Mouse (Mus musculus): ENCODE results near the gene Olfr1217. TPM values are rescaled to one million over a fixed set of nuclear protein-coding genes. Genes with fewer than 3 reads are reported as not detected.
"Not testable (repeated sequence)": the region's sequence is repeated elsewhere in the genome, so short reads cannot be mapped to it uniquely, and the experiment has no call there.

Gene Olfr1217
- total RNA-seq (2021) = not detected

GRCm38 (mm10) chr2:89031965-89032364 is at the start of gene Olfr1217:
Gene Olfr1217, minus strand, starts transcription at chr2:89032065.
- no peak for DNase-seq
- intact Hi-C loops (cut with DNase I) = no loop called here

- intact Hi-C loops (cut with DNase I) = no loop called here
- no peak for DNase-seq
Observed at GRCm38 (mm10) chr2:89081487-89081886, 49.6 kb upstream of the Olfr1217 start.

- no peak for DNase-seq
- intact Hi-C loops (cut with DNase I) = no loop called here
Observed at GRCm38 (mm10) chr2:89061087-89061486, 29.2 kb upstream of the Olfr1217 start, which contains the start of gene Olfr1218. Gene Olfr1218, minus strand, starts transcription at chr2:89061187.

- intact Hi-C loops (cut with DNase I); DNase-seq: not testable (repeated sequence)
Observed at GRCm38 (mm10) chr2:89021436-89021835, 10.4 kb downstream of the Olfr1217 start.

DNA sequence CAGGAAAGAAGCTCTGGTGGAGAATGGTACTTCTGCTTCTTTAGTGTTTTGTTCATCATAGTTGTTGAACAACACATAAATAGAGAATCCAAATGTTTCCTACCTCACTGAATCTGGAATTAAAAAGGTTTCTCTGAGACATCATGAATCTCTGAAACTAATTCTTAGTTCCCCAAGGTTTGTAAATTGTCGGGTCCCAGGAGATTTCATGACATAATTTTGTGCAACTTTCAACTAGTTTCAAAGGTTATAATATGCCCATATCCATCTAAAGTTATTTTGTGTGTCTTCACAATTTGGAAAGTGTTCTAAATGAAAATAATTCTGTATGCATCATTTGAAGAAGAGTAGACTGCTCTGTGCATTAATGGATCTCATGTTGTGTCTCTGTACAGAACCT is 13.6 kb downstream of the Olfr1217 start, which contains the start of gene Olfr1216:
Olfr1216 (minus strand) TSS at position 101 of the 400 bp plus-strand sequence.
- intact Hi-C loops (cut with DNase I) = no loop called here
- DNase-seq = no peak

- no peak for DNase-seq
- intact Hi-C loops (cut with DNase I) = no loop called here
Observed at GRCm38 (mm10) chr2:89006873-89007272, 25.0 kb downstream of the Olfr1217 start, which contains the start of gene Olfr1215. Gene Olfr1215, minus strand, starts transcription at chr2:89006973.

DNA sequence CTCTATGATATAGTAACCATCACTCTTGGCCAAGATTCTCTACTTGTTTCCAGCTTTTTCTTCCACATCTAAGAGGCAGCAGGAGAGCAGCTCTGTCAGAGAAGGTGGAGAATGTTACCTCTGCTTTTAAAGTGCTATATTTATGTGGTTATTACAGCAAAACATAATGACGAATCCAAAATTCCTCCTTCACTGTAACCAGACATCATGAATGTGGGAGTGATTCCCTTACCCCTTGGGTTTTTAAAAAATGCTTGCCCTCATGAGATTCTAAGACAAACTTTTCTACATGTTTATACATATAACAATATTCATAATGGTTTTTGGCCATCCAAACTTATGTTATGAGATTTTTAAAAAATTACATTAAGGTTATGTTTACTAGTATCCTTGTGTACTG is 39.3 kb downstream of the Olfr1217 start, which contains the start of gene Olfr1214:
Olfr1214 (minus strand) TSS at position 101 of the 400 bp plus-strand sequence.
- intact Hi-C loops (cut with DNase I) = no loop called here
- no peak for DNase-seq

DNA sequence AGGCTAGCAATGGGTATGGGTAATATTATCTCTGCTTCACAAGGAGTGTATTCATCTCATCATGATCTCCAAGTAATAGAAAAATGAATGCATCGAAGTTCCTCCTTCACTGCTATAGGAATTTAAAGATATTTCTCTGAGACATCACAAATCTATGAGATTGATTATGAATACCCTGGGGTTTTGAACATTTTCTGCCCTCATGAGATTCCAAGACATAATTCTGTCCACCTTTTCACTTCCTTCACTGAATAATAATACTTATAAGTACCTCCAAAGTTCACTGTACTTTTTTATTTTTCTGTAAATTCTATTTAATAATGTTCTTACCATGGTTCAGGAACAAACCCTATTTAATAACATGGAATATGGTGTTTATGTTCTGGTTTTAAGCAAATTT is 51.7 kb downstream of the Olfr1217 start, which contains the start of gene Gm13762:
Gm13762 (minus strand) TSS at position 101 of the 400 bp plus-strand sequence.
- no peak for DNase-seq
- intact Hi-C loops (cut with DNase I) = no loop called here

Other genes starting within 250 kb of the Olfr1217 start
- gene Olfr1201, start 239.0 kb downstream of the Olfr1217 start, total RNA-seq (2021) = not detected
- gene Olfr1202, start 217.6 kb downstream of the Olfr1217 start, total RNA-seq (2021) = not detected
- not detected for gene Olfr1205, start 202.3 kb downstream of the Olfr1217 start, total RNA-seq (2021)
- not detected for gene Olfr1204, start 182.8 kb downstream of the Olfr1217 start, total RNA-seq (2021)
- gene Olfr1206, start 168.8 kb downstream of the Olfr1217 start, total RNA-seq (2021) = not detected
- gene Olfr1208, start 129.8 kb downstream of the Olfr1217 start, total RNA-seq (2021) = not detected
- not detected for gene Olfr1209, start 116.9 kb downstream of the Olfr1217 start, total RNA-seq (2021)
- gene Olfr1211, start 94.0 kb downstream of the Olfr1217 start, total RNA-seq (2021) = not detected
- not detected for gene Olfr1212, start 78.1 kb downstream of the Olfr1217 start, total RNA-seq (2021)
- gene Gm13762, start 51.8 kb downstream of the Olfr1217 start, total RNA-seq (2021) = not detected
- not detected for gene Olfr1214, start 39.4 kb downstream of the Olfr1217 start, total RNA-seq (2021)
- not detected for gene Olfr1215, start 25.1 kb downstream of the Olfr1217 start, total RNA-seq (2021)
- not detected for gene Olfr1216, start 13.7 kb downstream of the Olfr1217 start, total RNA-seq (2021)
- gene Olfr1218, start 29.1 kb upstream of the Olfr1217 start, total RNA-seq (2021) = not detected
- gene Olfr1219, start 51.4 kb upstream of the Olfr1217 start, total RNA-seq (2021) = not detected
- gene Olfr1220, start 74.8 kb upstream of the Olfr1217 start, total RNA-seq (2021) = not detected
- gene Olfr1221, start 85.2 kb upstream of the Olfr1217 start, total RNA-seq (2021) = not detected
- not detected for gene Olfr1222, start 101.0 kb upstream of the Olfr1217 start, total RNA-seq (2021)
- not detected for gene Olfr1223, start 119.5 kb upstream of the Olfr1217 start, total RNA-seq (2021)
- gene Olfr1224-ps1, start 132.0 kb upstream of the Olfr1217 start, total RNA-seq (2021) = not detected
- gene Olfr1225, start 142.6 kb upstream of the Olfr1217 start, total RNA-seq (2021) = not detected
- not detected for gene Olfr1226, start 168.0 kb upstream of the Olfr1217 start, total RNA-seq (2021)
- not detected for gene Olfr1228, start 222.0 kb upstream of the Olfr1217 start, total RNA-seq (2021)